Mouse (Mus musculus): ENCODE results near the gene Adamts17. TPM values are rescaled to one million over a fixed set of nuclear protein-coding genes. Genes with fewer than 3 reads are reported as not detected.

Adamts17 gene
- polyA plus RNA-seq, 1 experiment from 2014 or later = 6.2 TPM

GRCm38 (mm10) chr7:67035246-67035645, 195.7 kb downstream of the Adamts17 start:
- Histone ChIP-seq H3K27me3 (ENCODE audit: control insufficient read depth, insufficient read depth, low read length) (no peaks in the 10 kb centered on the region), H3K4me1 (ENCODE audit: control insufficient read depth, insufficient read depth, low read length) (no peaks in the 10 kb centered on the region), H3K27ac (ENCODE audit: low read depth, low read length) (no peak overlapping the region), H3K9ac (replicated peaks; ENCODE audit: low read depth, low read length) (no peak overlapping the region), H3K9me3 (ENCODE audit: control insufficient read depth, low read length) (no peaks in the 10 kb centered on the region), H3K4me2 (ENCODE audit: low read depth, low read length) (no peak overlapping the region), H3K4me3 (ENCODE audit: low read depth, low read length) (no peak overlapping the region), H3K36me3 (ENCODE audit: control insufficient read depth, insufficient read depth, low read length) (no peaks in the 10 kb centered on the region)
- no peak for ATAC-seq (ENCODE audit: low read depth)
- WGBS = 92% methylated on average over 10 of the region's 10 CpGs

GRCm38 (mm10) chr7:67035661-67036060, 196.1 kb downstream of the Adamts17 start:
- Histone ChIP-seq H3K36me3 (ENCODE audit: control insufficient read depth, insufficient read depth, low read length) (no peaks in the 10 kb centered on the region), H3K9ac (replicated peaks; ENCODE audit: low read depth, low read length) (no peak overlapping the region), H3K4me2 (ENCODE audit: low read depth, low read length) (no peak overlapping the region), H3K27ac (ENCODE audit: low read depth, low read length) (no peak overlapping the region), H3K9me3 (ENCODE audit: control insufficient read depth, low read length) (no peaks in the 10 kb centered on the region), H3K4me1 (ENCODE audit: control insufficient read depth, insufficient read depth, low read length) (no peaks in the 10 kb centered on the region), H3K4me3 (ENCODE audit: low read depth, low read length) (no peak overlapping the region), H3K27me3 (ENCODE audit: control insufficient read depth, insufficient read depth, low read length) (no peaks in the 10 kb centered on the region)
- ATAC-seq (ENCODE audit: low read depth) = no peak
- WGBS = 94% methylated on average over 5 of the region's 5 CpGs

- 64% methylated on average over 5 of the region's 5 CpGs for WGBS
- ATAC-seq (ENCODE audit: low read depth) = no peak
- no peaks in the 10 kb centered on the region for H3K9me3 ChIP-seq (ENCODE audit: control insufficient read depth, low read length)
- no peak overlapping the region for H3K4me3 ChIP-seq (ENCODE audit: low read depth, low read length)
- no peak overlapping the region for H3K27ac ChIP-seq (ENCODE audit: low read depth, low read length)
- H3K9ac ChIP-seq (replicated peaks; ENCODE audit: low read depth, low read length) = no peak overlapping the region
- no peaks in the 10 kb centered on the region for H3K36me3 ChIP-seq (ENCODE audit: control insufficient read depth, insufficient read depth, low read length)
- no peak overlapping the region for H3K4me2 ChIP-seq (ENCODE audit: low read depth, low read length)
- no peaks in the 10 kb centered on the region for H3K4me1 ChIP-seq (ENCODE audit: control insufficient read depth, insufficient read depth, low read length)
- H3K27me3 ChIP-seq (ENCODE audit: control insufficient read depth, insufficient read depth, low read length) = no peaks in the 10 kb centered on the region
Measured at GRCm38 (mm10) chr7:67036502-67037485, 197.3 kb downstream of the Adamts17 start.

GRCm38 (mm10) chr7:67037726-67038520, 198.4 kb downstream of the Adamts17 start:
- H3K9me3 ChIP-seq (ENCODE audit: control insufficient read depth, low read length) = no peaks in the 10 kb centered on the region
- H3K36me3 ChIP-seq (ENCODE audit: control insufficient read depth, insufficient read depth, low read length) = no peaks in the 10 kb centered on the region
- no peak overlapping the region for H3K4me2 ChIP-seq (ENCODE audit: low read depth, low read length)
- H3K4me1 ChIP-seq (ENCODE audit: control insufficient read depth, insufficient read depth, low read length) = no peaks in the 10 kb centered on the region
- H3K9ac ChIP-seq (replicated peaks; ENCODE audit: low read depth, low read length) = no peak overlapping the region
- 70% methylated on average over 4 of the region's 4 CpGs for WGBS
- H3K27ac ChIP-seq (ENCODE audit: low read depth, low read length) = no peak overlapping the region
- no peaks in the 10 kb centered on the region for H3K27me3 ChIP-seq (ENCODE audit: control insufficient read depth, insufficient read depth, low read length)
- no peak overlapping the region for H3K4me3 ChIP-seq (ENCODE audit: low read depth, low read length)
- no peak for ATAC-seq (ENCODE audit: low read depth)

GRCm38 (mm10) chr7:67039143-67039542, 199.6 kb downstream of the Adamts17 start:
- no peaks in the 10 kb centered on the region for H3K27me3 ChIP-seq (ENCODE audit: control insufficient read depth, insufficient read depth, low read length)
- 77% methylated on average over 3 of the region's 3 CpGs for WGBS
- no peak overlapping the region for H3K27ac ChIP-seq (ENCODE audit: low read depth, low read length)
- H3K9me3 ChIP-seq (ENCODE audit: control insufficient read depth, low read length) = no peaks in the 10 kb centered on the region
- no peak overlapping the region for H3K4me2 ChIP-seq (ENCODE audit: low read depth, low read length)
- H3K9ac ChIP-seq (replicated peaks; ENCODE audit: low read depth, low read length) = no peak overlapping the region
- no peak for ATAC-seq (ENCODE audit: low read depth)
- no peak overlapping the region for H3K4me3 ChIP-seq (ENCODE audit: low read depth, low read length)
- no peaks in the 10 kb centered on the region for H3K36me3 ChIP-seq (ENCODE audit: control insufficient read depth, insufficient read depth, low read length)
- no peaks in the 10 kb centered on the region for H3K4me1 ChIP-seq (ENCODE audit: control insufficient read depth, insufficient read depth, low read length)

- no peak overlapping the region for H3K27ac ChIP-seq (ENCODE audit: low read depth, low read length)
- ATAC-seq (ENCODE audit: low read depth) = no peak
- H3K27me3 ChIP-seq (ENCODE audit: control insufficient read depth, insufficient read depth, low read length) = no peaks in the 10 kb centered on the region
- no peaks in the 10 kb centered on the region for H3K4me1 ChIP-seq (ENCODE audit: control insufficient read depth, insufficient read depth, low read length)
- no peak overlapping the region for H3K9ac ChIP-seq (replicated peaks; ENCODE audit: low read depth, low read length)
- WGBS = 60% methylated on average over 8 of the region's 8 CpGs
- H3K4me2 ChIP-seq (ENCODE audit: low read depth, low read length) = no peak overlapping the region
- no peak overlapping the region for H3K4me3 ChIP-seq (ENCODE audit: low read depth, low read length)
- H3K9me3 ChIP-seq (ENCODE audit: control insufficient read depth, low read length) = no peaks in the 10 kb centered on the region
- H3K36me3 ChIP-seq (ENCODE audit: control insufficient read depth, insufficient read depth, low read length) = no peaks in the 10 kb centered on the region
Measured at GRCm38 (mm10) chr7:67039861-67040260, 200.3 kb downstream of the Adamts17 start.

GRCm38 (mm10) chr7:67041685-67042084, 202.2 kb downstream of the Adamts17 start:
- H3K27ac ChIP-seq (ENCODE audit: low read depth, low read length) = no peak overlapping the region
- H3K4me2 ChIP-seq (ENCODE audit: low read depth, low read length) = no peak overlapping the region
- no peaks in the 10 kb centered on the region for H3K36me3 ChIP-seq (ENCODE audit: control insufficient read depth, insufficient read depth, low read length)
- H3K4me1 ChIP-seq (ENCODE audit: control insufficient read depth, insufficient read depth, low read length) = no peaks in the 10 kb centered on the region
- H3K4me3 ChIP-seq (ENCODE audit: low read depth, low read length) = no peak overlapping the region
- H3K9me3 ChIP-seq (ENCODE audit: control insufficient read depth, low read length) = no peaks in the 10 kb centered on the region
- no peak for ATAC-seq (ENCODE audit: low read depth)
- 96% methylated on average over 3 of the region's 3 CpGs for WGBS
- no peak overlapping the region for H3K9ac ChIP-seq (replicated peaks; ENCODE audit: low read depth, low read length)
- no peaks in the 10 kb centered on the region for H3K27me3 ChIP-seq (ENCODE audit: control insufficient read depth, insufficient read depth, low read length)

GRCm38 (mm10) chr7:67044121-67044817, 204.7 kb downstream of the Adamts17 start:
- no peaks in the 10 kb centered on the region for H3K9me3 ChIP-seq (ENCODE audit: control insufficient read depth, low read length)
- H3K4me3 ChIP-seq (ENCODE audit: low read depth, low read length) = no peak overlapping the region
- H3K36me3 ChIP-seq (ENCODE audit: control insufficient read depth, insufficient read depth, low read length) = no peaks in the 10 kb centered on the region
- no peaks in the 10 kb centered on the region for H3K4me1 ChIP-seq (ENCODE audit: control insufficient read depth, insufficient read depth, low read length)
- no peak overlapping the region for H3K9ac ChIP-seq (replicated peaks; ENCODE audit: low read depth, low read length)
- no peak for ATAC-seq (ENCODE audit: low read depth)
- WGBS = 71% methylated on average over 15 of the region's 15 CpGs
- H3K4me2 ChIP-seq (ENCODE audit: low read depth, low read length) = no peak overlapping the region
- H3K27me3 ChIP-seq (ENCODE audit: control insufficient read depth, insufficient read depth, low read length) = no peaks in the 10 kb centered on the region
- no peak overlapping the region for H3K27ac ChIP-seq (ENCODE audit: low read depth, low read length)
